Mouse (Mus musculus) erythroblast, embryonic 14.5 days (primary cell): ENCODE data around the gene Rpl3l. TPM values are rescaled to one million over a fixed set of nuclear protein-coding genes. Genes with fewer than 3 reads are reported as not detected.
A peak's percentile ranks its signal among the peaks of the same experiment; 100 is the strongest.

Experiments
- H3K27me3 ChIP-seq: 2 replicates; pipeline ENCODE4 v1.6.1; 2012; ENCODE audit warnings: inconsistent platforms; ENCODE audit not compliant: control insufficient read depth
- H3K36me3 ChIP-seq: 2 replicates; pipeline ENCODE4 v1.6.1; 2012; ENCODE audit warnings: mild to moderate bottlenecking, inconsistent platforms; ENCODE audit not compliant: control insufficient read depth
- H3K4me1 ChIP-seq: 2 replicates; pipeline ENCODE4 v1.6.1; 2012; ENCODE audit warnings: inconsistent platforms; ENCODE audit not compliant: control insufficient read depth
- H3K4me3 ChIP-seq: replicated peaks from 2 replicates; pipeline ENCODE3; 2012; ENCODE audit warnings: moderate library complexity, mild to moderate bottlenecking, inconsistent platforms
- H3K9me3 ChIP-seq: 2 replicates; pipeline ENCODE4 v1.6.1; 2012; ENCODE audit warnings: low read length, inconsistent platforms, mixed read lengths; ENCODE audit not compliant: control insufficient read depth
- GATA1 ChIP-seq: IDR thresholded peaks from 2 replicates; pipeline ENCODE4 v1.6.1; 2012; ENCODE audit warnings: low read length, inconsistent platforms, mixed read lengths
- TAL1 ChIP-seq: IDR thresholded peaks from 3 replicates; pipeline ENCODE4 v1.6.1; 2012; ENCODE audit warnings: low read length, inconsistent platforms, mixed read lengths
- polyA plus RNA-seq: library from polyadenylated mRNA; stranded (reverse); fragments of >175 nt; gene quantifications from 2 replicates; pipeline ENCODE4 v1.2.3, GENCODE M21; 2012

Rpl3l gene
- not detected in 2 replicates for polyA plus RNA-seq

GRCm38 (mm10) chr17:24727618-24728017, at the start of gene Rpl3l:
Gene Rpl3l, plus strand, starts transcription at chr17:24727820.
- peaks cover 2% of the 10 kb centered on the region for H3K36me3 ChIP-seq
- H3K4me1 ChIP-seq = peaks cover 29% of the 10 kb centered on the region
- TF ChIP-seq GATA1 = no peak
- no peak for TF ChIP-seq TAL1

GRCm38 (mm10) chr17:24686514-24686913, 41.1 kb upstream of the Rpl3l start:
- peaks cover 7% of the 10 kb centered on the region for H3K36me3 ChIP-seq
- H3K4me3 ChIP-seq = peak overlapping the region; percentile 6
- H3K4me1 ChIP-seq = peaks cover 31% of the 10 kb centered on the region
- TF ChIP-seq GATA1 (no peak), TAL1 (no peak)
- H3K27me3 ChIP-seq = peaks cover 55% of the 10 kb centered on the region
- peaks cover 14% of the 10 kb centered on the region; the same call in 1 of the 2 replicates for H3K9me3 ChIP-seq

More at GRCm38 (mm10) chr17:24727618-24728017, at the start of gene Rpl3l:
- Histone ChIP-seq H3K27me3 (peaks cover 6% of the 10 kb centered on the region), H3K9me3 (no peaks in the 10 kb centered on the region), H3K4me3 (no peak within 1 kb of the TSS)

- Histone ChIP-seq H3K27me3 (peaks cover 58% of the 10 kb centered on the region), H3K9me3 (peaks cover 14% of the 10 kb centered on the region; the same call in 1 of the 2 replicates), H3K4me3 (peak overlapping the region; percentile 52), H3K4me1 (peaks cover 34% of the 10 kb centered on the region), H3K36me3 (peaks cover 3% of the 10 kb centered on the region)
- TF ChIP-seq GATA1 = no peak
- TF ChIP-seq TAL1 = no peak
These were observed 40.4 kb upstream of the Rpl3l start for GRCm38 (mm10) chr17:24687146-24687595.

- Histone ChIP-seq H3K4me1 (peaks cover 35% of the 10 kb centered on the region), H3K4me3 (peak overlapping the region; percentile 52), H3K9me3 (peaks cover 14% of the 10 kb centered on the region; the same call in 1 of the 2 replicates), H3K27me3 (peaks cover 63% of the 10 kb centered on the region), H3K36me3 (peaks cover 7% of the 10 kb centered on the region)
- no peak for TF ChIP-seq TAL1
- TF ChIP-seq GATA1 = no peak
These were observed 40.0 kb upstream of the Rpl3l start for GRCm38 (mm10) chr17:24687599-24687998.

- H3K4me1 ChIP-seq = peaks cover 43% of the 10 kb centered on the region
- H3K4me3 ChIP-seq = no peak within 1 kb of the TSS
- H3K36me3 ChIP-seq = peaks cover 20% of the 10 kb centered on the region
- peaks cover 64% of the 10 kb centered on the region for H3K27me3 ChIP-seq
- H3K9me3 ChIP-seq = peaks cover 14% of the 10 kb centered on the region; the same call in 1 of the 2 replicates
- TF ChIP-seq GATA1 (no peak), TAL1 (no peak)
These were observed 38.2 kb upstream of the Rpl3l start, which contains the start of gene Syngr3 for GRCm38 (mm10) chr17:24689251-24690081. Gene Syngr3, minus strand, starts transcription at chr17:24689955.

- Histone ChIP-seq H3K36me3 (peaks cover 20% of the 10 kb centered on the region), H3K27me3 (peaks cover 51% of the 10 kb centered on the region), H3K4me3 (no peak overlapping the region), H3K4me1 (peaks cover 56% of the 10 kb centered on the region), H3K9me3 (peaks cover 13% of the 10 kb centered on the region; the same call in 1 of the 2 replicates)
- TF ChIP-seq GATA1 (no peak), TAL1 (no peak)
These were observed 35.2 kb upstream of the Rpl3l start for GRCm38 (mm10) chr17:24692385-24692784.

GRCm38 (mm10) chr17:24695326-24696010, 32.2 kb upstream of the Rpl3l start:
- Histone ChIP-seq H3K4me1 (peaks cover 45% of the 10 kb centered on the region), H3K36me3 (peaks cover 32% of the 10 kb centered on the region), H3K4me3 (peak overlapping the region; percentile 96), H3K9me3 (no peaks in the 10 kb centered on the region), H3K27me3 (peaks cover 29% of the 10 kb centered on the region)
- TF ChIP-seq GATA1 (no peak), TAL1 (no peak)

GRCm38 (mm10) chr17:24696011-24696697, 31.5 kb upstream of the Rpl3l start, which contains the start of the genes Gfer and Noxo1:
Gene Gfer, minus strand, starts transcription at chr17:24696156.
Gene Noxo1, plus strand, starts transcription at chr17:24696234.
- no peak for TF ChIP-seq GATA1
- TF ChIP-seq TAL1 = no peak
- H3K4me3 ChIP-seq = peak within 1 kb of the TSS; percentile 96
- H3K36me3 ChIP-seq = peaks cover 39% of the 10 kb centered on the region
- H3K4me1 ChIP-seq = peaks cover 45% of the 10 kb centered on the region
- peaks cover 22% of the 10 kb centered on the region for H3K27me3 ChIP-seq
- no peaks in the 10 kb centered on the region for H3K9me3 ChIP-seq
